Mouse (Mus musculus): Measurements from ENCODE around the gene Stat3. TPM values are rescaled to one million over a fixed set of nuclear protein-coding genes. Genes with fewer than 3 reads are reported as not detected.

Stat3 gene
- total and polyA plus RNA-seq, 3 experiments: 25.7 to 249 (median 64.7) TPM

DNA sequence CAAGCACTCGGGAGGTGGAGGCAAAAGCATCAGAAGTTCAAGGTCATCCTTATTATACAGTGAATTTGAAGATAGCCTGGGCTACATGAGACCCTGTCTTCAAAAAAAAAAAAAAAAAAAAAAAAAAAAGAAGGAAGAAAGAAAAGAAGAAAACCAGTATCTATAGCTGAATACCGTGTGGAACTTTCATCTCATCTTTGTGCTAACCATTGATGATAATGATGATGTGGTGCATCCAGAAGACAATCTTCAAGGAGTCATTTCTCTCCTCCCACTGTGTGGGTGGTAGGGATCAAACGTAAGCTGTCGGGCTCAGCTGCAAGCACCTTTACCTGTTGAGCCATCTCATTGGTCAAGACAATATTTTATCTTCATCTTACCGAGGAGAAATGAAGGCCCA is 21.3 kb downstream of the Stat3 start:
- H3K79me2 ChIP-seq (ENCODE audit: control insufficient read depth, insufficient read depth, low read length, poor library complexity): no peaks in the 10 kb centered on the region
- H3K27ac ChIP-seq (ENCODE audit: control insufficient read depth, low read depth, low read length): no peak overlapping the region
- H3K9ac ChIP-seq (ENCODE audit: control insufficient read depth, low read depth, low read length, poor library complexity, severe bottlenecking): no peak overlapping the region
- no peaks in the 10 kb centered on the region; a peak in 1 of 4 replicates for H3K36me3 ChIP-seq (ENCODE audit: control insufficient read depth in 1 of 2, insufficient read depth in 2 of 2, low read length in 2 of 2)
- H3K4me3 ChIP-seq (ENCODE audit: control insufficient read depth in 1 of 2, insufficient read depth in 1 of 2, low read depth in 2 of 2, low read length in 2 of 2): no peak overlapping the region
- H3K4me1 ChIP-seq (ENCODE audit: control insufficient read depth in 1 of 2, insufficient read depth in 2 of 2, low read length in 2 of 2): no peaks in the 10 kb centered on the region
- TF ChIP-seq KAT2A (conservative IDR thresholded peaks at IDR 0.05; ENCODE audit: low read depth, low read length): no peak
- TF ChIP-seq ZNF384 (IDR thresholded peaks at IDR 0.05; ENCODE audit: low read depth, low read length): peak; percentile 56
- TF ChIP-seq USF2 (IDR thresholded peaks at IDR 0.05; ENCODE audit: borderline replicate concordance in 1 of 2, insufficient read depth in 1 of 2, low read depth in 1 of 2, low read length in 2 of 2): no peak
- TF ChIP-seq MAFK (IDR thresholded peaks at IDR 0.05; ENCODE audit: borderline replicate concordance, low read depth, low read length): no peak
- TF ChIP-seq MXI1 (IDR thresholded peaks at IDR 0.05; ENCODE audit: low read depth, low read length): no peak
- no peaks in the 10 kb centered on the region for H3K9me3 ChIP-seq (replicated peaks; ENCODE audit: insufficient read depth, low read length)
- no peaks in the 10 kb centered on the region for H3K27me3 ChIP-seq (ENCODE audit: control insufficient read depth in 1 of 2, insufficient read depth in 2 of 2, low read length in 2 of 2)
- no peak for DNase-seq (ENCODE audit: low read depth, low spot score)

DNA sequence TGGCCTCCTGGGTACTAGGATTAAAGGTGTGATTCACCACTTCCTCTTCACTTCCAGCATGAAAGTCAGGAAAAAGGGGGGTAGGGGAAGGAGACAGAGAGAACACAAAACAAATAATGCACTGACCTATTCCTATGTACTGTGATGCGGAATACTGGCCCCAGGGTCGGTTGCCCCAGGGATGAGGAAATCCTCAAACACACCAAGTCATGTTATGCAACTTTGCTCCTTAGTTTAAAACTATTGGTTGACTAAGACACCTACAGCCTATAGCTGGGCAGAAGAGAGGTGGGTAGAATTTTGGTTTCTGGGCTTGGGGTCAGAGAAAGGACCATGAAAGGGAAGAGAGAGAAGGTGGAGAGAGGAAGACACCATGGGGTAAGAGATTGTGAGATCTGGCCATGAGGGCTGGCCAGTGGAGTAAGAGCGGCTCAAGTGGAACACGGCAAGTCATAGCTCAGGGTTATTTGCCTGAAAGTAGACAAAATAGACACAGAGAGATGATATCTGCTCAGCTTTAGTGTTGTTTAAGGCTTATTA is 22.8 kb downstream of the Stat3 start:
- Histone ChIP-seq H3K27ac (ENCODE audit: control insufficient read depth, low read depth, low read length) (no peak overlapping the region), H3K4me1 (ENCODE audit: control insufficient read depth in 1 of 2, insufficient read depth in 2 of 2, low read length in 2 of 2) (no peaks in the 10 kb centered on the region), H3K9me3 (replicated peaks; ENCODE audit: insufficient read depth, low read length) (no peaks in the 10 kb centered on the region), H3K36me3 (ENCODE audit: control insufficient read depth in 1 of 2, insufficient read depth in 2 of 2, low read length in 2 of 2) (no peaks in the 10 kb centered on the region; a peak in 1 of 4 replicates), H3K79me2 (ENCODE audit: control insufficient read depth, insufficient read depth, low read length, poor library complexity) (no peaks in the 10 kb centered on the region), H3K9ac (ENCODE audit: control insufficient read depth, low read depth, low read length, poor library complexity, severe bottlenecking) (no peak overlapping the region), H3K4me3 (ENCODE audit: control insufficient read depth in 1 of 2, insufficient read depth in 1 of 2, low read depth in 2 of 2, low read length in 2 of 2) (no peak overlapping the region), H3K27me3 (ENCODE audit: control insufficient read depth in 1 of 2, insufficient read depth in 2 of 2, low read length in 2 of 2) (no peaks in the 10 kb centered on the region)
- no peak for DNase-seq (ENCODE audit: low read depth, low spot score)
- TF ChIP-seq ZNF384 (IDR thresholded peaks at IDR 0.05; ENCODE audit: low read depth, low read length): no peak
- TF ChIP-seq EP300 (IDR thresholded peaks at IDR 0.05; ENCODE audit: low read depth in 1 of 2, low read length in 2 of 2): no peak
- TF ChIP-seq GABPA (IDR thresholded peaks at IDR 0.05; ENCODE audit: low read depth, low read length): no peak
- no peak for TF ChIP-seq MAZ (IDR thresholded peaks at IDR 0.05; ENCODE audit: low read depth, low read length)
- no peak for TF ChIP-seq ZMIZ1 (IDR thresholded peaks at IDR 0.05; ENCODE audit: low read depth, low read length)
- no peak for TF ChIP-seq SIN3A (IDR thresholded peaks at IDR 0.05; ENCODE audit: low read length)
- no peak for TF ChIP-seq MAFK (IDR thresholded peaks at IDR 0.05; ENCODE audit: borderline replicate concordance, low read depth, low read length)
- TF ChIP-seq CTCF (IDR thresholded peaks at IDR 0.05 in 2 of 3, conservative IDR thresholded peaks at IDR 0.05 in 1 of 3; ENCODE audit: control insufficient read depth in 1 of 3, insufficient read depth in 1 of 3, low read depth in 2 of 3, low read length in 3 of 3, poor library complexity in 1 of 3, severe bottlenecking in 1 of 3): no peak
- no peak for TF ChIP-seq MXI1 (IDR thresholded peaks at IDR 0.05; ENCODE audit: low read depth, low read length)
- TF ChIP-seq NRF1 (IDR thresholded peaks at IDR 0.05; ENCODE audit: insufficient read depth, low read depth, low read length, poor library complexity, severe bottlenecking): no peak
- TF ChIP-seq BHLHE40 (IDR thresholded peaks at IDR 0.05; ENCODE audit: borderline replicate concordance, low read depth, low read length): no peak
- no peak for TF ChIP-seq ETS1 (IDR thresholded peaks at IDR 0.05; ENCODE audit: low read depth, low read length)
- TF ChIP-seq POLR2A (IDR thresholded peaks at IDR 0.05; ENCODE audit: control insufficient read depth in 1 of 2, insufficient read depth in 1 of 2, low read depth in 1 of 2, low read length in 2 of 2, poor library complexity in 1 of 2): no peak

Measured in MEL (cell line).